Mouse (Mus musculus): ENCODE data around the gene Tmem120b. TPM values are rescaled to one million over a fixed set of nuclear protein-coding genes. Genes with fewer than 3 reads are reported as not detected.

Gene Tmem120b
- polyA plus RNA-seq, 1 experiment from 2014 or later = 14.3 TPM

DNA sequence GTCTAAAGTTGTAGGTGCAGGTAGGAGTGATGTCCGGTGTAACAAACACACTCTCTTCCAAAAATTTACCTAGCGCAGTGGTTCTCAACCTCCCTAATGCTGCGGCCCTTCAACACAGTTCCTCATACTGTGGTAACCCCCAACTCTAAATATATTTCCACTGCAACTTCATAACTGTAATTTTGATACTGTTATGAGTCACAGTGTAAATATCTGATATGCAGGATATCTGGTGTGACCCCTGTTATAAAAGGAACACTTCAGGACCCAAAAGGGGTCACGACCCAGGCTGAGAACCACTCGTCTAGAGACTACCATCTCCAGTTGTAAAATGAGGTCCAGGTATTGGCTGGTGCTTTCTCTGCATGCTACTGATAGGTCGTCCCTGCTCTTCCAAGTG lies 56.9 kb downstream of the Tmem120b start:
- H3K4me2 ChIP-seq (replicated peaks) = no peak overlapping the region
- peaks cover 59% of the 10 kb centered on the region for H3K36me3 ChIP-seq
- 0 out of 2 replicates have a peak, but pooled peaks cover 4% of the 10 kb centered on the region for H3K9me3 ChIP-seq (replicated peaks)
- H3K4me1 ChIP-seq = peaks cover 15% of the 10 kb centered on the region
- WGBS = 85% methylated on average over 6 of the region's 6 CpGs
- H3K9ac ChIP-seq = no peak overlapping the region
- no peaks in the 10 kb centered on the region for H3K27me3 ChIP-seq
- H3K4me3 ChIP-seq = no peak overlapping the region
- ATAC-seq (ENCODE audit: low FRiP score) = no peak
- no peak overlapping the region for H3K27ac ChIP-seq

DNA sequence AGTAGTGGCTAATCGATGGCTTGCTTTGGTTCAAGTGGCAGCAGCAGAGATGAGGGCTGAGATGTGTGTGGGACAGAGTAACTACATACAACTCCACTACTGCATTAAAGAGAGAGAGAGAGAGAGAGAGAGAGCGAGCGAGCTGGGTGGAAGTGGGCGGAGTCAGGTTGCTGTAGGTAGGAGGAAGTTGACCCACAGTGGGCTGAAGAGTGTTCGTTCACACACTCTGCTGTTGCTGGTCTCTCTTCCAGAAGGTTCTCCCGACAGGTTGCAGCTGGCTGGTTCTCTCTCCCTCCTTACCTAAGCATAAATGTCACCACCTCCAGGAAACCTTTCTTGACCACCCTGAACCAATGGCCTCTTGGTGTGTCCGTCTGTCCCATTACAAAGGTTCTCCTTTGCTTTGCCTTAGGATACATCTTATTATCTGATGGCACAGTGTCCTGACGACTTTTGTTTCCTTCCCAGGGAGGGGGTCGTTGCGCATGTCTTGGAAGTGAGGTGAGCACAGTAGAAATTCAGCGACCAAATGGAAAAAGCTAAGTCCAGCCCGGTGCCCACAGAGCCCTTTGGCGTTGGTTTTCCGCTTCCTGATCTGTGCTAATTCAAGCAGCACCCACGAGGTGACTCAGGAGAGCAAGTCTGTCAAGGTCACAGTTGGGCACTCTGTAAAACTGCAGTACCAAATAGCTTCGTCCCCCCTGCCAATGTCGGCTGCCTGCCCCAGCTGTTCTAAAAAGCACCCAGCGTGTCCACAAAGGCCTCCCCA lies 57.6 kb downstream of the Tmem120b start:
- Histone ChIP-seq H3K36me3 (peaks cover 63% of the 10 kb centered on the region), H3K27ac (no peak overlapping the region), H3K4me1 (peaks cover 9% of the 10 kb centered on the region), H3K4me2 (replicated peaks) (no peak overlapping the region), H3K27me3 (no peaks in the 10 kb centered on the region), H3K9ac (no peak overlapping the region), H3K4me3 (no peak overlapping the region), H3K9me3 (replicated peaks) (0 out of 2 replicates have a peak, but pooled peaks cover 4% of the 10 kb centered on the region)
- WGBS = 83% methylated on average over 18 of the region's 18 CpGs
- ATAC-seq (ENCODE audit: low FRiP score) = no peak

DNA sequence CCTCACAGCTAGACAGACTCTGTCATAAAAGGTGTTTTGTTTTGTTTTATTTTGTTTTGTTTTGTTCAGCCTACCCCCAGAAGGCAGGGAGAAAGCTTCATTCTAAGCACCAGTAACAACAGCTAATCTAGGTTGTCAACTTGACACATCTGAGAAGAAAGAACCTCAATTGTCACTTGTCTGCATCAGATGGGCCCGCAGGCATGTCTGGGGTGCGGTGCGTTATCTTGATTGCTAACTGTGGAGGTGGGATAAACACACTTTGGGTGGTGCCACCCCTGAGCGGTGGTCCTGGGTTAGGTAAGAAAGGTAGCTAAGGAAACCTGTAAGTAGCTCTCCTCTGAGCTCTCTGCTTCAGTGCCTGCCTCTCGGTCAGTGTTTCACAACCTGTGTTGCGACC lies 58.8 kb downstream of the Tmem120b start:
- H3K9me3 ChIP-seq (replicated peaks) = 0 out of 2 replicates have a peak, but pooled peaks cover 4% of the 10 kb centered on the region
- 87% methylated on average over 6 of the region's 6 CpGs for WGBS
- no peak overlapping the region for H3K9ac ChIP-seq
- no peak overlapping the region for H3K4me2 ChIP-seq (replicated peaks)
- no peaks in the 10 kb centered on the region for H3K27me3 ChIP-seq
- no peak for ATAC-seq (ENCODE audit: low FRiP score)
- no peak overlapping the region for H3K4me3 ChIP-seq
- H3K4me1 ChIP-seq = peaks cover 12% of the 10 kb centered on the region
- H3K36me3 ChIP-seq = peaks cover 63% of the 10 kb centered on the region
- no peak overlapping the region for H3K27ac ChIP-seq

DNA sequence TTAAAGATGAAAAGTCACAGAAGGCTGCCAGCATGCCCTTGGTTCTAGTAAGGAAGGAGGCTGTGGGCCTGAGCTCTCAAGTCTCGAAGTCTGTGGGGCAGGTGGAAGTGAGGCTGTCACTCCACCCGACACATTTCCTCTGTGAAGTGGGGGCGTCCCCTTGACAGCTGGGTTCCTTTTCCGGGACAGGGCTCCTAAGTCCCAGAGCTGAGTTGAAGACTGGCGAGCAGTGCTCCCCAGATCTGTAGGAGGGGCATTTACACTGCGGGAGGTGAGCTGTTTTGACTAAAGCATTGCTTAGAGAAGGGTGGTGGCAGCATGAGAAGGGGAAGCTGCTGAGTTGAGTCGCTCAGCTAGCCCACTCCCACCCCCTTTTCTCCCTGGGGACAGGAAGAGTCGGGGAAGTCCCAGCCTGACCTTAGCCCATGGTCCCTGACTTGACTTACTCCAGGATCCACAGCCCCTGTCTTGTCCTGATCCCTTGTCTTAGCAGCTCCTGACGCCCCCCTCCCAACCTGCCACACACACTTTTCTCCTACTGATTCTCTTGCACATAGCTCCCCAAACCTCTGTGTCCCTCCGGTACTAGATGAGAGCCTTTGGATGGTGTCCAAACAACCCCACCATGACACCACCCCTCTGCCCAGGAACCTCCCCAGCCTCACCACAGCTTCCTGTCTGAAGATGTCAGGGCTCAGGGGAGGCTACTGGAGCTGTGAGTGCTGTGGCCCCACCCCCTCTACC lies 60.4 kb downstream of the Tmem120b start:
- H3K9me3 ChIP-seq (replicated peaks) = no peaks in the 10 kb centered on the region
- H3K27me3 ChIP-seq = no peaks in the 10 kb centered on the region
- H3K4me3 ChIP-seq = no peak overlapping the region
- no peak for ATAC-seq (ENCODE audit: low FRiP score)
- H3K4me2 ChIP-seq (replicated peaks) = no peak overlapping the region
- peaks cover 53% of the 10 kb centered on the region for H3K36me3 ChIP-seq
- H3K9ac ChIP-seq = no peak overlapping the region
- 62% methylated on average over 10 of the region's 10 CpGs for WGBS
- H3K27ac ChIP-seq = no peak overlapping the region
- H3K4me1 ChIP-seq = peaks cover 28% of the 10 kb centered on the region

DNA sequence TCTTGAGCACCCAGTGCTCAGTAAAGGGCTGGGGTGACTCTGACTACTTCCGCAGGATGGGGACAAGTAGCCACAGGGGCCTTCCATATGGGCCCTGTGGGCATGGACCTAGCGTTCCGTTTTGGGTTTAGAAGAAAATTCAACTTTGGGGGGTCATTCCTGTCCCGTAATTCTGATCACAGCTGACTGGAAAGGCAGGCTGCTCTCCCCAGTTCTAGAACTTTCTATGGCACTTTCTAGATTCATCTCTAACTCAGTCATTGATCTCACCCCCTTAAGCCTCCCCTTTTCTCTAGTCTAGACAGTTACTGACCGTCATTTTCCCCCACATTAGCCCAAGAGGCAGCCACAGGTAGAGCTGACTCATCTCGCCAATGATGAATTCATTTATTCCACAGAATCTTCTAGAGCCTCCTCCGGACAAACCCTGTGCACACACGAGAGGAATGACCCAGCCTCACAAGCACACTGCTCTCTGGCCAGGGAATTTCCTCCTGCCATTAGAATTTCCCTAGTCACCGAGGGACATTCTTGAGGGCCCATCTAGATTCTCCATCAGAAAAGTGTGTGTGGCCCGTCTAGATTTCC lies 61.0 kb downstream of the Tmem120b start:
- Histone ChIP-seq H3K27ac (no peak overlapping the region), H3K9me3 (replicated peaks) (no peaks in the 10 kb centered on the region), H3K4me3 (no peak overlapping the region), H3K27me3 (no peaks in the 10 kb centered on the region), H3K36me3 (peaks cover 51% of the 10 kb centered on the region), H3K9ac (no peak overlapping the region), H3K4me1 (peaks cover 35% of the 10 kb centered on the region), H3K4me2 (replicated peaks) (no peak overlapping the region)
- ATAC-seq (ENCODE audit: low FRiP score) = no peak
- WGBS = 86% methylated on average over 10 of the region's 10 CpGs

DNA sequence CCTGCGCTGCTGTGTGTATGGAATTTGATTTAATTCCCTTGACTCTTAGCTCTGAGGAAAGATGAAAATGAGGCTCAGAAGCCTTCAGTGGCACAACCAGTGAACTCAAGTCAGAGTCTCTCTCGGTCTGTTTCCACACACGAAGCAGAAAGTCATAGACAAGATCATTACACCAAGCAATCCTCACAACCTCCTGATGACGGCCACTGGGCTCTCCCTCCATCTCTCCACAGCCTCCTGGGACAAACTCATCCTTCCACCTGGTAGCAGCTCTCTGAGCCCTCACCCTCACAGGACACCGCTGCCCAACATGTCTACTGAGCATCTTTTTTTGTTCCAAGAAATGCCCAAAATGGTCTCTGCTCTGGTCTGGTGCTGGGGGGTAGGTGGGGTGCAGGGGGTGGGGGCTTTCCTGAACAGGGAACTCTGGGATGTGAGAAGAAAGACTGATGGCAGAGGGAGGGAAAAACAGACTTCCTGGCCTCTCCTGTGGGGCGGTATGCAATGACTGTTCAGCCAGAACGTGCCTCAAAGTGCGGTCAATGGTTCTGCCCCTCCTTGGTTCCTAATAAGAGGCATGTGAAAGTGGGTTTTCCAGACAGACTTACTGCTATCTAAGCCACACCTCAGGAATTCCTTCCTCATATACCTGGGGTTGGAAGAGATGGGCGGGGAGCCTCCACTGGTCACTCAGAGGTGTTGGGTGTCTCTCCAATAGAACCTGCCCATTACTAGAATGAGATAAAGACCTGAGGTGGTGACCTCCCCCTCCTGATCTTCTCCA lies 62.0 kb downstream of the Tmem120b start:
- peaks cover 52% of the 10 kb centered on the region for H3K36me3 ChIP-seq
- no peak overlapping the region for H3K4me3 ChIP-seq
- H3K27ac ChIP-seq = no peak overlapping the region
- peaks cover 44% of the 10 kb centered on the region for H3K4me1 ChIP-seq
- H3K4me2 ChIP-seq (replicated peaks) = no peak overlapping the region
- WGBS = 89% methylated on average over 9 of the region's 9 CpGs
- H3K9me3 ChIP-seq (replicated peaks) = no peaks in the 10 kb centered on the region
- no peaks in the 10 kb centered on the region for H3K27me3 ChIP-seq
- no peak for ATAC-seq (ENCODE audit: low FRiP score)
- no peak overlapping the region for H3K9ac ChIP-seq

DNA sequence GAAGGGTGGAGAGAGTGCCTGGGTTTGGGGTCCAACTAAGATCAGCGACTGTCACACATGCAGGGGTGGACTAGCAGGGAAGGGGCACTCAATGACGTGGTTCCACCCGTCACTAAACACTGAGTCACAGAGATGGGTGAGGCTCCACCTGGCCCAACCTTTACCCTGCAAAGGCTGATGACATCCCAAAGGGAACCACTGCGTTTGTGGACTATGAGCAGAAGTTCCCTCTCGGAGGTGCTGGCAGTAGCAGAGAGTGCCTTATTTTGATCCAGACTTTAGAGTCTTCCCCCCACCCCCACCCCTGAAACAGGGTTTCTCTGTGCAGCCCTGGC lies 62.6 kb downstream of the Tmem120b start:
- Histone ChIP-seq H3K27ac (no peak overlapping the region), H3K27me3 (no peaks in the 10 kb centered on the region), H3K4me3 (no peak overlapping the region), H3K4me2 (replicated peaks) (no peak overlapping the region), H3K9me3 (replicated peaks) (no peaks in the 10 kb centered on the region), H3K36me3 (peaks cover 46% of the 10 kb centered on the region), H3K4me1 (peaks cover 50% of the 10 kb centered on the region), H3K9ac (no peak overlapping the region)
- no peak for ATAC-seq (ENCODE audit: low FRiP score)
- WGBS = 94% methylated on average over 5 of the region's 5 CpGs

DNA sequence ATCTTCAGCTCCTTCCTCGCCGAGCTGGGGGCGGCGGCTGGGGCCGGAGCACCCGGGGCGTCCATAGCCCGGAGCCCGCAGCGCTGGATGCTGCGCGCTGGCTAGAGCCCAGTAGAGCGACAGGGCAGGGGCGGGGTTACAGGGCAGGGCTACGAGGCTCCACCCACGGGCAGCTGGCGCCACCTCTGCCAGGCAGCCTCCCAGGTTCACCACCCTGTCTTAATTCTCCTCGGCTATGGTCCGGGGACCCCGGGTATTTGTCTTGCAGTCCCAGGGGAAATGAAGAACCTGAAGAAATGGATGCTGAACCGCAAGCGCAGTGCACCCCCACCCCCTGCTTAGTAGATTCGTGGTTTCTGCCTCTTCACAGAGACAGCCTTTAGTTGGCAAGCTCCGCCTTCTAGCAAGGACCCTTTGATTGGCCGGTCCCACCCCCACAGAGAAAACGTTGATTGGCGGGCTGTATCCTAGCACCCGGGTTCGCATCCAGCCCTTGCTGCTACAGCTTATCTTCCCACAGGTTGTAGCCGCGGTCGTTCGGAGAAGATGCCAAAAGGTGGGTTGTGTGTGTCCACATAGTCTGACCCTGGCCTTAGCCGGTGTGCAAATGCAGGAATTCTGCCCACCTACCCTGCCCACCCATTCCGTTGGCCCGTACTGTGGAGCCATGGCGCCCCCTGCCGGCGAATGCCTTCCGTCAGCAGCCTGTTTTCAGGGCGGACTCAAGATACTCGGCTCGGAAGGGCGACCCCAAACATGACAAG lies 64.3 kb downstream of the Tmem120b start, which contains the start of gene Rhof:
TSS of gene Rhof (minus strand) at position 385 of the 764 bp plus-strand sequence.
- H3K36me3 ChIP-seq = peaks cover 40% of the 10 kb centered on the region
- peak within 1 kb of the TSS; percentile 27 for H3K4me3 ChIP-seq
- H3K9ac ChIP-seq = peak within 1 kb of the TSS; percentile 100
- no peaks in the 10 kb centered on the region for H3K9me3 ChIP-seq (replicated peaks)
- peak within 1 kb of the TSS; percentile 100 for H3K4me2 ChIP-seq (replicated peaks)
- no peaks in the 10 kb centered on the region for H3K27me3 ChIP-seq
- H3K4me1 ChIP-seq = peaks cover 67% of the 10 kb centered on the region
- peak within 1 kb of the TSS; percentile 100 for H3K27ac ChIP-seq
- peak; percentile 44 for ATAC-seq (ENCODE audit: low FRiP score)
- 2% methylated on average over 44 of the region's 44 CpGs for WGBS

DNA sequence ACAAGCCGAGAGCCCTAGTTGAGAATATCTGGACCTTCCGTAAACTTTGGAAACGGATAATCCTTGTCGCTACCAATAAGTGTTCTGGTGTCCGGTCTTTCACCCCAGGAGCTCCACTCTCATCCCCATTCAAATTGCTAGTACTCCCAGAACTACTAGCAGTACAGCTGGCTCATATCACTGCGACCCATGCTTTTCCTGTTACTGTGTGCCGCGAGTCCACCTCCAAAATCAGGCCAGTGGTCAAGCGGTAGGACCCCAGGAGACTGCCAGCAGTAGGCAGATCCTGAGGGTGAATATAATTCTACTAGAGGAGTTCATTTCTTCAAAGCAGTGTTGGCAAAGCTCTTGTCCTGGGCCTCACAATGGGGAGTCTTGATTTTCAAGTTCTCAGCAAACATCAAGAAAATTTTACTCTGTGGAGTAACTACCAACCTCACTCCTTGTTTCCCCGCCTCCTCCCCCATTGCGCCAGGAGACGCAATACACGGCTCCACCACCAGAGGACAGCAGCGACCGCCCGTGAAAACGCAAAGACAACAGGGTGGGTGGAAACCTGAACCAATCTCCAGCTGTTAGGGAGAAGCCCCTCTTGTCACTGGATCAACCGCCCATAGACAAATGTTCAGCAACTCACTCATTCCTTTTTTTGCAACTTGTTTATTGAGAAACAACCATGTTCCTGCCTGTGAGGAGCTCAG lies 65.0 kb downstream of the Tmem120b start:
- Histone ChIP-seq H3K4me1 (peaks cover 74% of the 10 kb centered on the region), H3K9ac (0 out of 2 replicates have a peak overlapping the region, but pooled peaks have one; percentile 100), H3K4me2 (replicated peaks) (peak overlapping the region; percentile 100), H3K9me3 (replicated peaks) (no peaks in the 10 kb centered on the region), H3K27ac (peak overlapping the region; percentile 100), H3K27me3 (no peaks in the 10 kb centered on the region), H3K36me3 (peaks cover 34% of the 10 kb centered on the region), H3K4me3 (peak overlapping the region; percentile 98; the same call in 1 of the 2 replicates)
- WGBS = 20% methylated on average over 18 of the region's 18 CpGs
- ATAC-seq (ENCODE audit: low FRiP score) = no peak

DNA sequence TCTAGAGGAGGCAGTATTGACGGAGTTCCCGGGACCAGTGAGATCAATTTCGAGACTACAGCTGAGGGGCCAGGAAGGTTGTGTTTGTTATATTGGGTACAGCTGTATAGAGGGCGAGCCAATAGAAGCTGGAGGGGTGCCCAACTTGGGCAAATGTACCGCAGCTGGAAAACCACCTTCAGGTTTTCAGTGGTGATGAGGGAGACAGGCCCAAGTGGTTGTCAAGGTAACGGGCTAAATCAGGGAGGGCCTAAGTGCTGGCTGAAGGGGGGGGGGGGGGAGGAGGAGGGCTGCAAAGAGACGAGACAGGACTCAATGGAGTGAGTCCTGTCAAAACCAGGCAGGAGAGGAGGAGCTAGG lies 65.5 kb downstream of the Tmem120b start:
- Histone ChIP-seq H3K4me3 (peak overlapping the region; percentile 98; the same call in 1 of the 2 replicates), H3K4me2 (replicated peaks) (peak overlapping the region; percentile 100), H3K36me3 (peaks cover 30% of the 10 kb centered on the region), H3K4me1 (peaks cover 72% of the 10 kb centered on the region), H3K9me3 (replicated peaks) (no peaks in the 10 kb centered on the region), H3K9ac (peak overlapping the region; percentile 100; the same call in 1 of the 2 replicates), H3K27me3 (no peaks in the 10 kb centered on the region), H3K27ac (peak overlapping the region; percentile 100)
- 16% methylated on average over 6 of the region's 7 CpGs for WGBS
- no peak for ATAC-seq (ENCODE audit: low FRiP score)

Measured in hindbrain, embryonic 12.5 days (tissue).